Mouse (Mus musculus): Measurements from ENCODE around the gene Wfdc13.
"Not testable (repeated sequence)": the region's sequence is repeated elsewhere in the genome, so short reads cannot be mapped to it uniquely, and the experiment has no call there.

The Wfdc13 gene

DNA sequence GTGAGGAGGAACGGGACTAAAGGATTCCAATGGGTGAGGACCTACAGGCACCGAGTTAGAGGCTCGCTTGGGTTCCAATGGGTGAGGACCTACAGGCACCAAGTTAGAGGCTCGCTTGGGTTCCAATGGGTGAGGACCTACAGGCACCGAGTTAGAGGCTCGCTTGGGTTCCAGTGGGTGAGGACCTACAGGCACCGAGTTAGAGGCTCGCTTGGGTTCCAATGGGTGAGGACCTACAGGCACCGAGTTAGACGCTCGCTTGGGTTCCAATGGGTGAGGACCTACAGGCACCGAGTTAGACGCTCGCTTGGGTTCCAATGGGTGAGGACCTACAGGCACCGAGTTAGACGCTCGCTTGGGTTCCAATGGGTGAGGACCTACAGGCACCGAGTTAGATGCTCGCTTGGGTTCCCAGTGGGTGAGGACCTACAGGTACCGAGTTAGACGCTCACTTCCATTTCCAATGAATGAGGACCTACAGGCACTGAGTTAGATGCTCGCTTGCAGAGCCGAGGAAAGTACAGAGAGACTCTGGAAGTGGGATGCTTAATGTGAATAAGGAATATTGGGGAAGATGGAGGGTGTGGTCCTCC lies 31.4 kb downstream of the Wfdc13 start:
- not testable (repeated sequence) for DNase-seq

DNA sequence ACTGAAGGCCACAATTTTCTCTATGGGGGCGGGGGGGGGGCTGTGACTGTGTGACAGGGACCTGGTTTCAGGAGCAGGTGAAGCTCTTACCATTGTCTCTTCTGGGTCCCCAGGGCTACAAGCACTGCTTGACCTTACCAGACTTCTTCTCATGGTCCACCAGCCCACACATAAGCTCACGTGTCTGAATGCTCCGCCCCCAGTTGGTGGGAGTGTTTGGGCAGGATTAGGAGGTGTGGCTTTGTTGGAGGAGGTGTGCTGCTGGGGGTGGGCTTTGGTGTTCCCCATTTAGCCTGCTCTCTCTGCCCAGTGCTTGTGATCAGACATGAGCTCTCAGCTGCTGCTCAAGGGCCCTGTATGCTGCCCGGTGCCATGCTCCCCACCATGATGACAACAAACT lies 38.4 kb downstream of the Wfdc13 start:
- no peak for DNase-seq

DNA sequence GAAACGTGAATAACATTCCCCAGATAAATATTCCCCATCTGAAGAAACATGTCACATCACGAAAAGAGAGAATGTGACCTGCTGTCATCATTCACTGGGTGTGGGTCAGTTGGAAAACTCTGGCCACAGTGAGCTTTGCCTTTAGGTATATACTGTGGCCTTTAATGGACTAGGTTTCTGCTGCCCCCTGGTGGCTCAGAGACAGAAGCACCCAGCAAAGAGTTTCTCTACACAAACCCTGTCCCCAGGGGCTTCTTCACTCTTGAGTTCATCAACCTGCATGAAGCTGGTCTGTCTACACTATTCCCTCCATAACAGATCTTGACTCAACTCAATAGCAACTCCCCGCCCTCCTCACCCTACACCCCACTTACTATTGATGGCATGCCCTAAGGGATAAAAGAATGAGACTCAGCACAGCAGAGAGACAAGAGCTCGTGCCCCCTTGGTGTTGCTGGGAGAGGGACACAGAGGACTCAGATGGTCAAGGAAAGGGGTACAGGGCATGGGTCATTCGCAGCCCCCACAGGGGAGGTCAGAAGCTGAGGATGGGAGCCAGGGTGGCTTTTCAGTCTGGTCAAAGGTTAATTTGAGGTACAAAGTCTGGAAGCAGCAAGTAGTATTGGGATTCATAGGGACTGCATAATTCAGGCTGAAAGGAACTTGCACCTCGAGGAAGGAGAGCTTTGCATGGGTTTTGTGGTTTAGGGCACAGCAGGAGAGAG lies 41.1 kb downstream of the Wfdc13 start:
- DNase-seq = peak; percentile 81

DNA sequence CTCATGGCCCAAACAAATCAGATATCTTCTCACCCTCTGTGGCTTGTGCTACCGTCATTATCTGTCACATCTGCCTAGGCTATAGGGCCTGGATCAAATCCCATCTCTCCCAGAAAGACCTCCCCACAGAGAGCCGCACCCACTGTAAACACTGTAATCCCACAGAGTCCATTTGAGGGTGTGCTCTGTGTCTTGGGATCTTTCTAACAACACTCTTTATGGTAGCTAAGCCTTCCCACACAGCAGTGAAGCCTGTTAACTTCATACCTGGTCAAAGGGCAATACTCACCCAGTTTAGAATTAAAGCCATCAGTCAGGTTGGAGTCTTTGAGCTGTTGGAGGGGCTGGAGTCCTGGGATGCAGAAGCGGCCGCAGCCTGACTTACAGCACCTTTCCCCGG lies 46.8 kb downstream of the Wfdc13 start:
- DNase-seq = no peak

DNA sequence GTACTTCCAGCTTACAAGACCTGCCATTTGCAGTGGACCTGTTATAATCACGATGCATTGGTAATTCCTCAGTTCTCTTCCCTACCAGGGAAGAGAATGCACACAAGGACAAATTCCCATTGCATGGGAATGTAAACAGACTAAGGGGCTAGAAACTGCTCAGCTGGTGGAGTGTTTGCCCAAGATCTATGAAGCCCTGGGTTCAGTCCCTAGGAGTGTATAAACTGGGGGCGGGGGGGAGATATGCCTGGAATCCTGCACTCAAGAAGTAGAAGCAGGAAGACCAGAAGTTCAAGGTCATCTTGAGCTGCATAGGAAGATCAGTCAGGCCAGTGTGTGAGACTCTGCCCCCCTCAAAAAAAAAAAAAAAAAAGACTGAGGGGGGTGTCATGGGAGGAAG lies 48.4 kb downstream of the Wfdc13 start:
- no peak for DNase-seq

DNA sequence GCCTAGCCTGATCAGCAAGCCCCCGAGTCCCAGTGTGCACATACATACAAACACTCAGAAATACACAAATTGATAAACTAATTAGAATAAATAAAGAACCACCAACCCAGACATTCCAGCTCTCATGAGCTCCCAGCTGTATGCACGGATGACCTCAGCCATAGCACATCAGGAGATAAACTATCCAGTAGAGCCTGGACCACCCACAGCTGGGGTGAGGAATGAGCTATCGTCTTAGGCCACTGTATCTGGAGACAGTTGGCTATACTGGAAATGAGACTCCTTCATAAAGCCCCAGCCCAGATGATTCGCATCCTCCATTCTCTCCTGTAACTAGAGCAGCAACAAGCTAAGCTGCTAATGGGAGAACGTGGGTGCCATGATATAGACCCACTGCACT lies 49.9 kb downstream of the Wfdc13 start:
- DNase-seq = no peak

DNA sequence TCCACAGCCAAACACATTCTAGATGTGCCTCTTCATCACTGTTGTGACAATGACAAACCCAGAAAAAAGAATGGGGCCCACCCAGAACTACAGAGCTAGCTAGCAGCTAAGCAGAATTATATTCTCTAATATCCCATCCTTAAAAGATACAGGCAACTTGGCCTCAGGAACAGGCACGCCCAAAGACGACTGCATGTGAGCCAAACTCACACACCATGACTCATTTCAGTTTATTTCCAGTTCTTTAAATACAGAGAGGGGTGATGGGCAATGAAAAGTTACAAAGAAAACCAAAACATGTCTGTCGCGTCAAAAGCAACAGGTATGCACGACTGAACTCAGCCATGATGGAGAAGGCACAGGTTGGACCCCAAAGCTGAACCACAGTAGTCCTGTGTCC lies 50.5 kb downstream of the Wfdc13 start:
- no peak for DNase-seq
